In the genomic region with DNA sequence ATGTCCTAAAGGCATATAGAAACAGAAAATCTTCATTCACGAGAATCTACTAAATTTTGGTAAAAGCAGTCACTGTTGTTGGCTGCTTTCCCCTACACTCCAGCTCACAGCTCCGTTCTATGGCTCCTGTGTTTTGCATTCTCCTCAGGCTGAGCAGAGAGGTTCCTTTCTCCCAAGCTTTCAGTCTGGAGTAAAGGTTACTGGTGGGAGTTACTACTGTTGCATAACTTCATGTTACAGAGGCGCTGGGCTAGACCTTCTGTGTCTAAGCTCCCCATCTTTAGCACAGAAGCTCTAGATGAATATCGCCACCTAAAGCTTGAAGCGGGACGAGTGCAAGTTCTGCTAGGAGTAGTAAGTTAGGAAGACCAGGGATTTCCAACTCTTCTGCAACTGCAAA, we compare ENCODE assay signal across 18 mouse cellular contexts.
DNase-seq lines count a peak whose midpoint lies in the region; ATAC-seq and TF ChIP-seq lines count a peak whose summit lies in the region.
"Had no signal": no experiment of that assay in that cellular context is flagged by ENCODE, and none has a peak within 500 bp of the region (broad histone marks: within the 10 kb centered on the region; RNA-seq: fewer than 3 reads in every experiment).

No protein-coding gene starts in this region.

- no peaks in the 10 kb centered on the region for H3K27me3 ChIP-seq in liver, embryonic 11.5 days (replicated peaks; ENCODE audit: control insufficient read depth, insufficient read depth, low read length)
- H3K27me3 ChIP-seq: limb, embryonic 12.5 days; megakaryocyte, embryonic 14.5 days; midbrain, embryonic 15.5 days had no signal

- ATAC-seq in liver, embryonic 11.5 days (replicated peaks; ENCODE audit: low FRiP score), result no peak
- ATAC-seq: midbrain, embryonic 15.5 days had no signal

- peak; percentile 3 to 34 for DNase-seq in layer of hippocampus, adult 18-20 months (ENCODE audit: low spot score in 2 of 2)
- DNase-seq in layer of hippocampus, postnatal 25 days (ENCODE audit: extremely low spot score in 1 of 2, low spot score in 1 of 2), result no peak
- peak; percentile 31 for DNase-seq in ES-CJ7 (ENCODE audit: low read depth, low spot score)
- DNase-seq in layer of hippocampus, adult 2 months (ENCODE audit: low spot score in 2 of 2), result peak; percentile 10 to 17
- peak; percentile 28 to 58 for DNase-seq in left cerebral cortex, postnatal 25 days (ENCODE audit: low spot score in 2 of 2)
- DNase-seq in liver, embryonic 11.5 days (ENCODE audit: low spot score), result no peak
- no peak for DNase-seq in embryo, embryonic 10 days (ENCODE audit: low spot score)
- DNase-seq: adrenal gland, adult 2 months; cerebellum, adult 11 months; cerebellum, postnatal 14 days; heart, adult 18-20 months; kidney, postnatal 4 days; retina, postnatal 1 day had no signal

- no peak overlapping the region for H3K9ac ChIP-seq in liver, embryonic 11.5 days (ENCODE audit: low read depth, low read length)
- H3K9ac ChIP-seq: limb, embryonic 12.5 days; liver, embryonic 14.5 days; midbrain, embryonic 15.5 days had no signal

- 91% methylated on average over 6 of the region's 6 CpGs for WGBS in liver, embryonic 11.5 days

- peak overlapping the region; percentile 67 for H3K27ac ChIP-seq in layer of hippocampus, adult 2 months
- no peak overlapping the region for H3K27ac ChIP-seq in liver, embryonic 11.5 days (ENCODE audit: low read depth, low read length)
- H3K27ac ChIP-seq: limb, embryonic 12.5 days; liver, embryonic 14.5 days; midbrain, embryonic 15.5 days had no signal

- H3K4me3 ChIP-seq in layer of hippocampus, adult 2 months, result no peak overlapping the region
- no peak overlapping the region for H3K4me3 ChIP-seq in liver, embryonic 11.5 days (ENCODE audit: low read depth, low read length)
- H3K4me3 ChIP-seq: limb, embryonic 12.5 days; megakaryocyte, embryonic 14.5 days; midbrain, embryonic 15.5 days had no signal

- H3K4me2 ChIP-seq in liver, embryonic 11.5 days, result no peak overlapping the region
- H3K4me2 ChIP-seq: limb, embryonic 12.5 days; midbrain, embryonic 15.5 days had no signal

- intact Hi-C loops in left cerebral cortex, postnatal 25 days (cut with DNase I), result loop anchor here (10.0 kb wide), 1 partner anchor 152 kb away; no protein-coding TSS in a partner anchor

- H3K36me3 ChIP-seq in liver, embryonic 11.5 days (ENCODE audit: control insufficient read depth, insufficient read depth, low read length), result 0 out of 2 replicates have a peak, but pooled peaks cover 2% of the 10 kb centered on the region

- no peaks in the 10 kb centered on the region for H3K9me3 ChIP-seq in liver, embryonic 11.5 days (ENCODE audit: control insufficient read depth, low read length)
- H3K9me3 ChIP-seq: G1E; limb, embryonic 12.5 days; megakaryocyte, embryonic 14.5 days; midbrain, embryonic 15.5 days had no signal

- no peaks in the 10 kb centered on the region for H3K4me1 ChIP-seq in liver, embryonic 11.5 days (replicated peaks; ENCODE audit: control insufficient read depth, insufficient read depth, low read length)
- H3K4me1 ChIP-seq: limb, embryonic 12.5 days; midbrain, embryonic 15.5 days had no signal

- TF ChIP-seq CTCF in layer of hippocampus, adult 2 months (conservative IDR thresholded peaks at IDR 0.05), result peak; percentile 43

Comparison
In these comparisons a context has a peak if more than half of its experiments do, and no peak if none do; other contexts are left out.
1. DNase-seq: peak in layer of hippocampus, adult 18-20 months (2 of 2), ES-CJ7 (single experiment), layer of hippocampus, adult 2 months (2 of 2) and left cerebral cortex, postnatal 25 days (2 of 2); none in layer of hippocampus, postnatal 25 days (0 of 2), liver, embryonic 11.5 days (single experiment) and embryo, embryonic 10 days (single experiment).